Mouse (Mus musculus) embryonic facial prominence, embryonic 13.5 days (tissue): ENCODE data around the gene Cacna1d. TPM values are rescaled to one million over a fixed set of nuclear protein-coding genes. Genes with fewer than 3 reads are reported as not detected.
A peak's percentile ranks its signal among the peaks of the same experiment; 100 is the strongest.

ENCODE experiments used
- ATAC-seq: fragments of 200-750 bp; cut with Nextera tagmentation; 2 replicates; pipeline ENCODE4 v1.8.0; 2017; ENCODE audit warnings: low read depth; ENCODE audit not compliant: insufficient number of reproducible peaks, insufficient read depth, low FRiP score, low TSS enrichment
- H3K27ac ChIP-seq: fragments of 300-500 bp; sonication (generic); 2 replicates; pipeline ENCODE4 v1.5.1; 2015; ENCODE audit warnings: moderate library complexity, mild to moderate bottlenecking, inconsistent platforms
- H3K27me3 ChIP-seq: fragments of 300-500 bp; sonication (generic); 2 replicates; pipeline ENCODE4 v1.6.1; 2015; ENCODE audit warnings: mild to moderate bottlenecking, inconsistent platforms
- H3K36me3 ChIP-seq: fragments of 300-500 bp; sonication (generic); 2 replicates; pipeline ENCODE4 v1.6.1; 2015; ENCODE audit warnings: mild to moderate bottlenecking, inconsistent platforms
- H3K4me1 ChIP-seq: fragments of 300-500 bp; sonication (generic); 2 replicates; pipeline ENCODE4 v1.6.1; 2015; ENCODE audit warnings: inconsistent platforms
- H3K4me2 ChIP-seq: fragments of 300-500 bp; sonication (generic); 2 replicates; pipeline ENCODE4 v1.6.1; 2015; ENCODE audit warnings: moderate library complexity, mild to moderate bottlenecking, inconsistent platforms
- H3K4me3 ChIP-seq: fragments of 300-500 bp; sonication (generic); 2 replicates; pipeline ENCODE4 v1.5.1; 2015; ENCODE audit warnings: mild to moderate bottlenecking, inconsistent platforms
- H3K9ac ChIP-seq: fragments of 300-500 bp; sonication (generic); 2 replicates; pipeline ENCODE4 v1.6.1; 2015; ENCODE audit warnings: mild to moderate bottlenecking, inconsistent platforms
- H3K9me3 ChIP-seq: fragments of 300-500 bp; sonication (generic); 2 replicates; pipeline ENCODE4 v1.6.1; 2016; ENCODE audit warnings: inconsistent platforms
- WGBS: fragments of 180-500 bp; shearing (Covaris S2); methylation state at CpG from one replicate; pipeline ENCODE4 v1.1.7; 2015; ENCODE audit warnings: mixed read lengths; 5-methylcytosine and 5-hydroxymethylcytosine counted together
- polyA plus RNA-seq: library from polyadenylated mRNA; unstranded; fragments of >200 nt; fragmentation: Nextera tagmentation; extraction: Ambion mirVana; gene quantifications from 2 replicates; pipeline ENCODE4 v1.2.1, GENCODE M21; 2015

Gene Cacna1d
- polyA plus RNA-seq, 1 experiment from 2014 or later: 6.6 TPM

GRCm38 (mm10) chr14:30350285-30350684 is 141.0 kb downstream of the Cacna1d start:
- no peak overlapping the region for H3K4me3 ChIP-seq
- H3K4me1 ChIP-seq: peaks cover 38% of the 10 kb centered on the region
- WGBS: 75% methylated on average over 6 of the region's 6 CpGs
- H3K27me3 ChIP-seq: peaks cover 41% of the 10 kb centered on the region
- H3K27ac ChIP-seq: no peak overlapping the region
- no peak for ATAC-seq
- H3K9me3 ChIP-seq: no peaks in the 10 kb centered on the region
- H3K9ac ChIP-seq: no peak overlapping the region
- H3K4me2 ChIP-seq: no peak overlapping the region
- H3K36me3 ChIP-seq: no peaks in the 10 kb centered on the region

DNA sequence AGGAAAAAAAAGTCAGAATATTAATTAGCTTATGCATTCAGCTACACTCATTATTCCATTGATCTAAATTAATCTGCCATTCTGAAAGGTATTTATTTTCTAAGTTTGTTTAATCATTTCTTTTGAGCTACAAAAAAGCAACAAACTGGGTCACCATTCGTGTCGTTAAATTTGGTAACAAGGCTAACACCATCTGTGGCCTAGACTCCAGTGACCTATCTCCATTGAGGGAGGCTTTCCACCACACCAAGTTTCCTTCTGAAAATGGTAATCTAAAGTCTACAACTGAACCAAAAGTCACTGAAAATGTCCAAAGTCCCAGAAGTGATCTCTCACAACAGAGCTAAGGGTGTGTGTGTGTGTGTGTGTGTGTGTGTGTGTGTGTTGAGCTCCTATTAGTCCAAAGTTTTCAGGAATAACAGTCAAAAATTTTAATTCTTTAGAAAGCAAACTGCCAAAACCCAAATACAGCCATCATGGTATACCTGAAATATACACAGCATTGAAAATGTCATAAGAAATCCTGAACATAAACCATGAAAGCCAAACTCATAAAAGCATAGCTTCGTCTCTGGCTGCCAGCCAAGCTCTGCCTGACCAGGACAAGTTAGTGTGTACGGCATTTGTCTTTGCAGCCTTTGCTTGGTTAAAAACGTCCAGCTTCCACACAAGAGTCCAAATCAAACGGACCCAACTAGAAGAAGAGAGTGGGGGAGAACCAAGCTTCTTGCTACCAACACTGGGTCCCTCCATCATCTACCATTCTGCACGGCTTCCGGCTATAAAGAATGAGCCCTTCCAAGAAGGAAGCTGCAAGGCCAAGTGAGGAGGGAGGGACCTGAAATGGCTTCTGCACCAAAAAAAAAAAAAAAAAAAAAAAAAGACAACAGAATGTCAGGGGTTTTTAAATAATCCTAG is 146.0 kb downstream of the Cacna1d start:
- H3K36me3 ChIP-seq: no peaks in the 10 kb centered on the region
- H3K9me3 ChIP-seq: no peaks in the 10 kb centered on the region
- peaks cover 20% of the 10 kb centered on the region for H3K4me1 ChIP-seq
- ATAC-seq: no peak
- no peak overlapping the region for H3K9ac ChIP-seq
- no peak overlapping the region for H3K4me2 ChIP-seq
- H3K4me3 ChIP-seq: no peak overlapping the region
- H3K27me3 ChIP-seq: peaks cover 6% of the 10 kb centered on the region
- WGBS: 78% methylated on average over 8 of the region's 8 CpGs
- no peak overlapping the region for H3K27ac ChIP-seq

DNA sequence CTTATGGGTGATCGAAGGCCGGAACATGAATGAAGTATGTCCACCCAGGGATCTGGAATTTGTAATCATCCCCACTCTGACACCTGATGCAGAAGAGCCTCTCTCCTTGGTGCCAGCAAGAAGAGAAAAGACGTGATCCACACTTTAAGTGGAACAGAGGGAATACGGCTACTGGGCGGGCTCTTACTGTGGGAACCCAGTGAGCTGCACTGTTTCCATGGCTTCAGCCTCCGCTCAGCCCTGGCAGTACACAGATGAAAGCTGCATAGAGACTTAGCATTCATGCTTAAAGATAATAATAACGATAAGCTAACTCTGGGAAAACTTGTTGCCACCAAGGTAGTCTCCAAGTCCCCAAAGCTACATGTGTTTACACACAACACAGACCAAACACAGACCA is 147.5 kb downstream of the Cacna1d start:
- WGBS: 86% methylated on average over 7 of the region's 7 CpGs

GRCm38 (mm10) chr14:30341825-30342590 is 149.2 kb downstream of the Cacna1d start:
- Histone ChIP-seq H3K27me3 (no peaks in the 10 kb centered on the region), H3K9ac (no peak overlapping the region), H3K4me3 (no peak overlapping the region), H3K4me2 (no peak overlapping the region), H3K4me1 (peaks cover 11% of the 10 kb centered on the region), H3K27ac (no peak overlapping the region), H3K36me3 (no peaks in the 10 kb centered on the region), H3K9me3 (no peaks in the 10 kb centered on the region)
- no peak for ATAC-seq
- WGBS: 85% methylated on average over 12 of the region's 12 CpGs

More for the DNA sequence above, 147.5 kb downstream of the Cacna1d start:
- no peak for ATAC-seq
- H3K36me3 ChIP-seq: no peaks in the 10 kb centered on the region
- no peak overlapping the region for H3K4me3 ChIP-seq
- H3K27me3 ChIP-seq: peaks cover 5% of the 10 kb centered on the region
- no peaks in the 10 kb centered on the region for H3K9me3 ChIP-seq
- H3K4me2 ChIP-seq: no peak overlapping the region
- H3K9ac ChIP-seq: no peak overlapping the region
- H3K4me1 ChIP-seq: peaks cover 26% of the 10 kb centered on the region
- H3K27ac ChIP-seq: no peak overlapping the region

DNA sequence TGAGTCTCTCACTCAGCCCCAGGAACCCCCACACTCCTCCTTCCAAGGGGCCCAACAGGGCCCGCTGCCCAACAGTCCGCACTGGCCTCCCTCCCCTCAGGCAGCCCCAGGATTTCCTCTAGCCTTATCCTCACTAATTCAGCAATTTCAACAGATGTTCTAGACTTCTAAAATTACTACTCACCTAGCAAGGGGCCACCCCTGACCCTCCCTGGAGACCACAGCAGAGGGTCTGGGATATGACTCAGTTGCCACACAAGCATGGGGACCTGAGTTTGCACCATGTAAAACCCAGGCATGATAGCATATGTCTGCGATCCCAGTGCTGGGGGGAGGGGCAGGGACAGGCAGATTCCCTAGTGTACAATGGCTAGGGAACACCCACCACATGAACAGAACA is 151.1 kb downstream of the Cacna1d start:
- H3K36me3 ChIP-seq: no peaks in the 10 kb centered on the region
- H3K27me3 ChIP-seq: no peaks in the 10 kb centered on the region
- no peaks in the 10 kb centered on the region for H3K9me3 ChIP-seq
- H3K4me2 ChIP-seq: no peak overlapping the region
- no peak overlapping the region for H3K9ac ChIP-seq
- 47% methylated on average over 3 of the region's 3 CpGs for WGBS
- peaks cover 10% of the 10 kb centered on the region for H3K4me1 ChIP-seq
- no peak for ATAC-seq
- no peak overlapping the region for H3K4me3 ChIP-seq
- no peak overlapping the region for H3K27ac ChIP-seq

DNA sequence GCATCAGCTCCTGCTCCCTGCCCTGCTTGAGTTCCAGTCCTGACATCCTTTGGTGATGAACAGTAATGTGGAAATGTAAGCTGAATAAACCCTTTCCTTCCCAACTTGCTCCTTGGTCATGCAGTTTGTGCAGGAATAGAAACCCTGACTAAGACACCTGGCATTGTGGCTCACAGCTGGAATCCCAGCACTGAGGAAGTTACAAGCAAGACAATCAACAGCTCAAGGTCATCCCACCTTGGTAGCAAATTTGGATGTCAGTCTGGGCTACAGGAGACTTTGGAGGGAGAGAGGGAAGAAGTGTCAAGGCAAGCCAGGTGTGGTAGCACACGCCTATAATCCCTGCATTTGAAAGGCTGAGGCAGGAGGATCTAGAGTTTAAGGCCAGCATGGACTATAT is 159.4 kb downstream of the Cacna1d start:
- no peak overlapping the region for H3K9ac ChIP-seq
- no peaks in the 10 kb centered on the region for H3K36me3 ChIP-seq
- H3K27ac ChIP-seq: no peak overlapping the region
- no peaks in the 10 kb centered on the region for H3K9me3 ChIP-seq
- no peak for ATAC-seq
- no peak overlapping the region for H3K4me2 ChIP-seq
- peaks cover 24% of the 10 kb centered on the region for H3K4me1 ChIP-seq
- no peak overlapping the region for H3K4me3 ChIP-seq
- WGBS: 87% methylated on average over 1 of the region's 1 CpGs
- H3K27me3 ChIP-seq: no peaks in the 10 kb centered on the region

DNA sequence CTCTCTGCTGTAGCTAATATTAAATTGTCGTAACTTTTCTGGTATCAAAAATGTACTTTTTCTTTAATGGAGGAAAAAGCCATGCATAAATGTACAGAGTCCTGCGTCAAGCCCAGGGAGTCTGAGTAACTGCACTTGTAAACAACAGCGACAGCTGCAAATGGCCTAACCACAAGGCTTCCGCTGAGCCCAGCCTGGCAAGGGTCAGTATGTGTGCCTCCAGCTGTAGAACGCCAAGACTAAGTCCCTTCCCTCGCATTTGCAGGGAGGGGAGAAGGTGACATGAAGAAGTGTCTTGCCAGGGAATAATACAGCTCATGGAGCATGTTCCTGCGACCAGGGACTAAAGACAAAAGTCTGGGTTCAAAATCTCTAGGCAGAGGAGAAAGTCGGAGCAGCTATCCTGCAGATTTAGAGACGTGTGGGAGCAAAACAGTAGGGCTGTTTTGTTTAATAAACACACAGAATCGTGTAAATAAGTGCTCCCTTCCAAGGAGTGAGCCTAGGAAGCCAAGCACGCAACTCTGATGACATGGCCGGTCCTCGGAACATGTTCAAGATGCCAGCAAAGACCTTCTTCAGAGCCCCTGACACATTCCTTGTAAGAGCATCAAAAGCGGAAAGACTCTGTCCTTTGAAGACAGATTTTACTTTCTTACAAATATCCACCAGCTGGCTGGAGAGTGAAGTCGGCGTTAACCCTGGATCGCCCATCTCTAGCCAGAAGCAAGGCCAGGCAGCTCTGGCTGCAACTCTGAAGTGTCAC is 160.7 kb downstream of the Cacna1d start:
- Histone ChIP-seq H3K9ac (no peak overlapping the region), H3K27me3 (no peaks in the 10 kb centered on the region), H3K27ac (0 out of 2 replicates have a peak overlapping the region, but pooled peaks have one; percentile 28), H3K9me3 (no peaks in the 10 kb centered on the region), H3K36me3 (no peaks in the 10 kb centered on the region), H3K4me1 (peaks cover 35% of the 10 kb centered on the region), H3K4me2 (no peak overlapping the region), H3K4me3 (no peak overlapping the region)
- WGBS: 63% methylated on average over 17 of the region's 17 CpGs
- ATAC-seq: no peak

- no peak for ATAC-seq
- H3K36me3 ChIP-seq: no peaks in the 10 kb centered on the region
- WGBS: 74% methylated on average over 11 of the region's 11 CpGs
Measured at GRCm38 (mm10) chr14:30329109-30329508, 162.1 kb downstream of the Cacna1d start.

DNA sequence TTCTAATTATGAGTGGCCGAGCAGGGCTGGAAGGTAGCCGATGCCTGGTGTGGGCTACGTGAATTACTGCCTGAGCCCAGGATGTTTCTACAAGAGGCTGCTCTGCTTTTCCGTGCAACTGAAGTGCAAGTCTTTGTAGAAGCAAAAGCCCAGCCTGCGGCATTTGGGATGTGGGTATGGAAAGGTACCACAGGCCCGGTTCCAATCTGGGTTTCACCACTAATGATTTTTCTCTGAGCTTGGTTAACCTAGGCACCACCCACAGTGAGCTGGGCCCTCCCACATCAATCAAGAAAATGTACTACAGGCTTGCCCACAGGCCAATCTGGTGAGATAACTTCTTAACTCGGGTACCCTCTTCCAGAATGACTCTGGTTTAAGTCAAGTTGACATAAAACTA is 163.8 kb downstream of the Cacna1d start:
- Histone ChIP-seq H3K36me3 (no peaks in the 10 kb centered on the region), H3K9ac (no peak overlapping the region), H3K4me3 (no peak overlapping the region), H3K4me2 (no peak overlapping the region), H3K27ac (peak overlapping the region; percentile 39; the same call in 1 of the 2 replicates), H3K4me1 (peaks cover 35% of the 10 kb centered on the region), H3K27me3 (no peaks in the 10 kb centered on the region), H3K9me3 (no peaks in the 10 kb centered on the region)
- no peak for ATAC-seq
- WGBS: 33% methylated on average over 7 of the region's 7 CpGs

More at GRCm38 (mm10) chr14:30329109-30329508, 162.1 kb downstream of the Cacna1d start:
- H3K9me3 ChIP-seq: no peaks in the 10 kb centered on the region
- peaks cover 35% of the 10 kb centered on the region for H3K4me1 ChIP-seq
- H3K9ac ChIP-seq: no peak overlapping the region
- H3K4me3 ChIP-seq: no peak overlapping the region
- H3K27ac ChIP-seq: no peak overlapping the region
- no peaks in the 10 kb centered on the region for H3K27me3 ChIP-seq
- no peak overlapping the region for H3K4me2 ChIP-seq

DNA sequence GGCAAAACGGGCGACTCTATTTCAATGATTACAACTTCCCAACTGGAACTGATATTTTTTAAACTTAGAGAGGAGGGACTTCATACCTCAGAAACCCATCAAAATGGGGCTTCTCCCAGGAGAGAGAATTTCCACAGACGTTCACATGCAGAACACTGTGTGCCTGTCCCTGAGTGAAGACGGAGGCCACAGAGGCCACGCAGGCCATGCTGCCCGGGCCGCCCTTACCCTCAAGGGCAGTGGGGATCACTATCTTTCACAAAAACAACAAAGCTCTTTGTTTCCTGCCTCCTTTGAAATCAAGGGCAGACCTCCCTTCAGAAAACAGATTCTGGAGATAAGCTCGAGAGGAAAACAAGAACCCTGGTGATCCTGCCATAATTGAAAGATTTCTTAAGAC is 164.2 kb downstream of the Cacna1d start:
- 19% methylated on average over 8 of the region's 8 CpGs for WGBS
- Histone ChIP-seq H3K4me3 (no peak overlapping the region), H3K4me1 (peaks cover 35% of the 10 kb centered on the region), H3K9ac (no peak overlapping the region), H3K27me3 (no peaks in the 10 kb centered on the region), H3K27ac (peak overlapping the region; percentile 39; the same call in 1 of the 2 replicates), H3K36me3 (no peaks in the 10 kb centered on the region), H3K4me2 (no peak overlapping the region), H3K9me3 (no peaks in the 10 kb centered on the region)
- ATAC-seq: no peak

DNA sequence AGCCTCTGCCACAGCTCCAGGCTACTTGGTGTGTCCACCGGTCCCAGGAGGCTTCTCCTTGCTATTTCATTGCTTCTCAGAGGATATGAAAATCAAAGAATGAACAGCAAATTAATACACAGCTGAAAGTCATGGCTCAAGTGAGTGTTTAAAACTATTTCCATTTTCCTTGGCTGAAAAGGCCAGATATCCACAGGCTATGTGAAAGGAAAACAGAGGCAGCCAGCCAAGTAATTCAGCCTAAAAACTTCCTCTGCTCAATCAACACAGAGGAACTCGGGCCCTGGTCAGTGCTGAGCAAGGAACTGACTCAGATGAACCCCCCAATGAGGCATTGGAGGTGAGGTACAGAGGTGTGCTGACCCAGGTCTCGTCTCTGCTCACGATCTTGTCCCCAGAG is 165.0 kb downstream of the Cacna1d start:
- H3K4me3 ChIP-seq: no peak overlapping the region
- H3K4me1 ChIP-seq: peaks cover 30% of the 10 kb centered on the region
- ATAC-seq: no peak
- peak overlapping the region; percentile 39; the same call in 1 of the 2 replicates for H3K27ac ChIP-seq
- H3K27me3 ChIP-seq: no peaks in the 10 kb centered on the region
- no peak overlapping the region for H3K9ac ChIP-seq
- H3K4me2 ChIP-seq: no peak overlapping the region
- H3K9me3 ChIP-seq: no peaks in the 10 kb centered on the region
- H3K36me3 ChIP-seq: no peaks in the 10 kb centered on the region
- WGBS: 59% methylated on average over 4 of the region's 4 CpGs
